Mouse (Mus musculus): ENCODE measurements at regions not wholly inside any gene's neighbourhood (a gene's known extent, or its start where the extent isn't known, plus 50 kb on each side); places are given as distances from the start of the nearest gene placed in this dataset.
A peak's percentile ranks its signal among the peaks of the same experiment; 100 is the strongest.

- no peak for DNase-seq (ENCODE audit: low spot score in 2 of 2)
Measured at GRCm38 (mm10) chr1:151045334-151045733, 52.1 kb upstream of the Hmcn1 start.

GRCm38 (mm10) chr1:151046626-151047025 lies 53.4 kb upstream of the Hmcn1 start:
- DNase-seq (ENCODE audit: low spot score in 2 of 2): no peak

- no peak for DNase-seq (ENCODE audit: low spot score in 2 of 2)
Measured at GRCm38 (mm10) chr1:151049726-151050506, 56.7 kb upstream of the Hmcn1 start.

- DNase-seq (ENCODE audit: low spot score in 2 of 2): no peak
Measured at GRCm38 (mm10) chr1:151050507-151050816, 57.2 kb upstream of the Hmcn1 start.

- no peak for DNase-seq (ENCODE audit: low spot score in 2 of 2)
Measured at GRCm38 (mm10) chr1:151053268-151053667, 60.0 kb upstream of the Hmcn1 start.

- no peak for DNase-seq (ENCODE audit: low spot score in 2 of 2)
Measured at GRCm38 (mm10) chr1:151055396-151055795, 62.2 kb upstream of the Hmcn1 start.

GRCm38 (mm10) chr1:151059546-151060136 lies 66.4 kb upstream of the Hmcn1 start:
- no peak for DNase-seq (ENCODE audit: low spot score in 2 of 2)

GRCm38 (mm10) chr1:151065090-151065567 lies 71.9 kb upstream of the Hmcn1 start:
- DNase-seq (ENCODE audit: low spot score in 2 of 2): no peak

GRCm38 (mm10) chr1:151066379-151067128 lies 73.3 kb upstream of the Hmcn1 start:
- DNase-seq (ENCODE audit: low spot score in 2 of 2): no peak

GRCm38 (mm10) chr1:151074508-151075314 lies 81.5 kb upstream of the Hmcn1 start:
- no peak for DNase-seq (ENCODE audit: low spot score in 2 of 2)

GRCm38 (mm10) chr1:151075541-151075940 lies 82.3 kb upstream of the Hmcn1 start:
- DNase-seq (ENCODE audit: low spot score in 2 of 2): no peak

GRCm38 (mm10) chr1:151078909-151079522 lies 85.8 kb upstream of the Hmcn1 start:
- peak; percentile 60 to 84 for DNase-seq (ENCODE audit: low spot score in 2 of 2)

GRCm38 (mm10) chr1:151079614-151080360 lies 86.6 kb upstream of the Hmcn1 start:
- no peak for DNase-seq (ENCODE audit: low spot score in 2 of 2)

- no peak for DNase-seq (ENCODE audit: low spot score in 2 of 2)
Measured at GRCm38 (mm10) chr1:151080510-151080980, 87.3 kb upstream of the Hmcn1 start.

GRCm38 (mm10) chr1:151082510-151083033 lies 89.3 kb upstream of the Hmcn1 start:
- DNase-seq (ENCODE audit: low spot score in 2 of 2): no peak

GRCm38 (mm10) chr1:151083806-151084205 lies 90.6 kb upstream of the Hmcn1 start:
- no peak for DNase-seq (ENCODE audit: low spot score in 2 of 2)

- DNase-seq (ENCODE audit: low spot score in 2 of 2): no peak
Measured at GRCm38 (mm10) chr1:151086111-151086859, 93.0 kb upstream of the Hmcn1 start.

GRCm38 (mm10) chr1:151087151-151087660 lies 94.0 kb upstream of the Hmcn1 start:
- no peak for DNase-seq (ENCODE audit: low spot score in 2 of 2)

GRCm38 (mm10) chr1:151087811-151088511 lies 94.4 kb upstream of the Gm47985 start:
- DNase-seq (ENCODE audit: low spot score in 2 of 2): no peak
